Mouse (Mus musculus) megakaryocyte, embryonic 14.5 days (primary cell): ENCODE results near the gene Amfr. TPM values are rescaled to one million over a fixed set of nuclear protein-coding genes. Genes with fewer than 3 reads are reported as not detected.

Source experiments
- H3K27me3 ChIP-seq: replicated peaks from 2 replicates; pipeline ENCODE3; 2012; ENCODE audit warnings: inconsistent platforms
- H3K36me3 ChIP-seq: replicated peaks from 2 replicates; pipeline ENCODE3; 2012; ENCODE audit warnings: low read length, inconsistent platforms, mixed read lengths
- H3K4me1 ChIP-seq: 2 replicates; pipeline ENCODE4 v1.6.1; 2012; ENCODE audit warnings: inconsistent platforms
- H3K4me3 ChIP-seq: replicated peaks from 2 replicates; pipeline ENCODE3; 2012; ENCODE audit warnings: moderate library complexity, mild to moderate bottlenecking, inconsistent platforms
- H3K9me3 ChIP-seq: 2 replicates; pipeline ENCODE4 v1.6.1; 2012; ENCODE audit warnings: inconsistent platforms
- FLI1 ChIP-seq: IDR thresholded peaks from 2 replicates; pipeline ENCODE4 v1.6.1; 2012; ENCODE audit warnings: low read length, inconsistent platforms, mixed read lengths
- GATA1 ChIP-seq: IDR thresholded peaks from 3 replicates; pipeline ENCODE4 v1.6.1; 2012; ENCODE audit warnings: mixed read lengths, low read length, inconsistent platforms, borderline replicate concordance
- polyA plus RNA-seq: library from polyadenylated mRNA; stranded (reverse); fragments of >175 nt; gene quantifications from 2 replicates; pipeline ENCODE4 v1.2.3, GENCODE M21; 2012; ENCODE audit warnings: low replicate concordance; ENCODE audit not compliant: insufficient read depth

Gene Amfr
- polyA plus RNA-seq, 1 experiment: 37.6 TPM

GRCm38 (mm10) chr8:93938193-93938592 is 74.4 kb downstream of the Amfr start:
- Histone ChIP-seq H3K4me1 (peaks cover 12% of the 10 kb centered on the region), H3K4me3 (no peak overlapping the region), H3K9me3 (no peaks in the 10 kb centered on the region), H3K36me3 (no peaks in the 10 kb centered on the region), H3K27me3 (peaks cover 30% of the 10 kb centered on the region)
- TF ChIP-seq FLI1: no peak
- no peak for TF ChIP-seq GATA1

- TF ChIP-seq GATA1 (no peak), FLI1 (no peak)
- Histone ChIP-seq H3K36me3 (no peaks in the 10 kb centered on the region), H3K27me3 (peaks cover 20% of the 10 kb centered on the region), H3K4me3 (no peak overlapping the region), H3K4me1 (no peaks in the 10 kb centered on the region), H3K9me3 (no peaks in the 10 kb centered on the region)
Observed at GRCm38 (mm10) chr8:93933288-93933687, 79.4 kb downstream of the Amfr start.

DNA sequence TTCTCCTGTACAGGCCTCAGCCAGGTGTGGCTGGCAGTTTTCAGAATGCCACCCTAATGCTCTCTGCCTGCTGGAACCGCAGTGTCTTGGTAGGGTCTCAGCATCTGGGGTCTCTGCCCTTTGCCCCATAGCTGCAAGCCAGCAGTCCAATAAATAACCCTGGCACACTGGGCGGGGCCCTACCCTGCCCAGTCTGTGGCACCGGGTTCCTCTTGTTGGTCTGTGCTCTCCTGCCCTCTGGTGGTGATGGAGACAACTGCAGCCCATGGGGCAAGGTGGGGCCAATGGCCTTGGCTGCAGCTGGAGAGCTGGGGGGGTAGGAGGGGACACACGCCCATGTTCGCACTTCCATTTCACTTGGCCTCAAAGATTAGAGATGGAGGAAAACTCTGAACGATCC is 79.8 kb downstream of the Amfr start:
- Histone ChIP-seq H3K36me3 (no peaks in the 10 kb centered on the region), H3K27me3 (peaks cover 16% of the 10 kb centered on the region), H3K9me3 (no peaks in the 10 kb centered on the region), H3K4me3 (no peak overlapping the region), H3K4me1 (no peaks in the 10 kb centered on the region)
- TF ChIP-seq FLI1: no peak
- no peak for TF ChIP-seq GATA1

GRCm38 (mm10) chr8:93931336-93931735 is 81.3 kb downstream of the Amfr start:
- Histone ChIP-seq H3K27me3 (peaks cover 19% of the 10 kb centered on the region), H3K4me3 (no peak overlapping the region), H3K9me3 (peaks cover 10% of the 10 kb centered on the region), H3K36me3 (no peaks in the 10 kb centered on the region), H3K4me1 (peaks cover 7% of the 10 kb centered on the region; the same call in 1 of the 2 replicates)
- TF ChIP-seq GATA1 (no peak), FLI1 (no peak)

- no peak overlapping the region for H3K4me3 ChIP-seq
- TF ChIP-seq GATA1 (no peak), FLI1 (no peak)
Observed at GRCm38 (mm10) chr8:93929233-93929632, 83.4 kb downstream of the Amfr start.

GRCm38 (mm10) chr8:93925513-93925912 is 87.1 kb downstream of the Amfr start:
- TF ChIP-seq FLI1 (no peak), GATA1 (no peak)
- H3K27me3 ChIP-seq: peaks cover 10% of the 10 kb centered on the region
- peaks cover 13% of the 10 kb centered on the region for H3K9me3 ChIP-seq
- peaks cover 14% of the 10 kb centered on the region; the same call in 1 of the 2 replicates for H3K4me1 ChIP-seq
- H3K36me3 ChIP-seq: no peaks in the 10 kb centered on the region
- H3K4me3 ChIP-seq: no peak overlapping the region

More at GRCm38 (mm10) chr8:93929233-93929632, 83.4 kb downstream of the Amfr start:
- H3K4me1 ChIP-seq: peaks cover 8% of the 10 kb centered on the region; the same call in 1 of the 2 replicates
- H3K9me3 ChIP-seq: peaks cover 13% of the 10 kb centered on the region
- H3K36me3 ChIP-seq: no peaks in the 10 kb centered on the region
- H3K27me3 ChIP-seq: peaks cover 13% of the 10 kb centered on the region

DNA sequence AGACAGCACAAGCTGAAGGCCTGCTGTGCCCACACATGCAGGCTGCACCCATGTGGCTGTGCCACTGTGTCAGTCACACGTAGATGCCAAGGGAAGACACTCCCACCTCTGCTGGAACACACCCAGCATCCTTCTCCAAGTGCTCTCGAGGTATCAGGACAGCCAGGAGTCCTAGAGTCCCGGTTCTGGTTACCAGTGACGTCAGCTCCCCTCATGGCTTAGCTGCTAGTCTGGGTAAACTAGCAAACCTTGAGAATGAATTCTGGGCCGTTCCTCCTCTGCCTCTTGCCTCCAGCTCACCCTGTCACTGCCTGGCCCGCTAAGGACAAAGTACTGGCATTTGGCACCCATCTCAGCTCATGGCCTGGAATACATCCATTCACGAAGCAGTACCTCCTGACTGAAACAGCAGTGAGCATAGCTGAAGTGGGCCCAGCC is 88.7 kb downstream of the Amfr start:
- H3K4me1 ChIP-seq: peaks cover 14% of the 10 kb centered on the region; the same call in 1 of the 2 replicates
- peaks cover 12% of the 10 kb centered on the region for H3K27me3 ChIP-seq
- H3K36me3 ChIP-seq: no peaks in the 10 kb centered on the region
- H3K4me3 ChIP-seq: no peak overlapping the region
- no peak for TF ChIP-seq FLI1
- no peak for TF ChIP-seq GATA1
- H3K9me3 ChIP-seq: peaks cover 13% of the 10 kb centered on the region

Other genes starting within 250 kb of the Amfr start
- gene Gnao1, start 202.9 kb downstream of the Amfr start, polyA plus RNA-seq: not detected in 2 replicates
- gene Nudt21, start 24.2 kb upstream of the Amfr start, polyA plus RNA-seq: 185 and 240 TPM in 2 replicates
- 2.8 TPM in 1 of 2 replicates, not detected in the other for gene Ogfod1, start 24.4 kb upstream of the Amfr start, polyA plus RNA-seq
- 0.30 and 0.71 TPM in 2 replicates for gene Bbs2, start 86.1 kb upstream of the Amfr start, polyA plus RNA-seq
- not detected in 2 replicates for gene Mt4, start 124.4 kb upstream of the Amfr start, polyA plus RNA-seq
- not detected in 2 replicates for gene Mt3, start 139.8 kb upstream of the Amfr start, polyA plus RNA-seq
- gene Mt2, start 159.8 kb upstream of the Amfr start, polyA plus RNA-seq: 368 and 523 TPM in 2 replicates
- 627 and 878 TPM in 2 replicates for gene Mt1, start 166.2 kb upstream of the Amfr start, polyA plus RNA-seq
- gene Nup93, start 201.7 kb upstream of the Amfr start, polyA plus RNA-seq: 3.1 and 3.3 TPM in 2 replicates